Mouse (Mus musculus): ENCODE results near the gene Usp42. TPM values are rescaled to one million over a fixed set of nuclear protein-coding genes. Genes with fewer than 3 reads are reported as not detected.

Usp42 gene
- total and polyA plus RNA-seq, 2 experiments = 3.0 to 3.1 TPM

GRCm38 (mm10) chr5:143669393-143669792, 62.7 kb downstream of the Usp42 start:
- Histone ChIP-seq H3K36me3 (ENCODE audit: control insufficient read depth, insufficient read depth, low read length) (no peaks in the 10 kb centered on the region), H3K4me3 (ENCODE audit: insufficient read depth, low read depth, low read length) (no peak overlapping the region), H3K9ac (ENCODE audit: low read depth, low read length) (no peak overlapping the region), H3K27me3 (ENCODE audit: control insufficient read depth, insufficient read depth, low read length) (no peaks in the 10 kb centered on the region), H3K79me2 (ENCODE audit: control insufficient read depth, insufficient read depth, low read length) (peaks cover 6% of the 10 kb centered on the region; the same call in 1 of the 2 replicates), H3K4me1 (ENCODE audit: control insufficient read depth, insufficient read depth, low read length) (no peaks in the 10 kb centered on the region; the same call in 1 of the 2 replicates), H3K27ac (replicated peaks; ENCODE audit: insufficient read depth, low read depth, low read length) (no peak overlapping the region)
- no peak for DNase-seq (ENCODE audit: extremely low read depth, low read depth, low spot score)
- 47% methylated on average over 2 of the region's 2 CpGs for WGBS
- TF ChIP-seq CTCF (IDR thresholded peaks at IDR 0.05; ENCODE audit: low read depth, low read length) = peak; percentile 55
- TF ChIP-seq POLR2A (IDR thresholded peaks at IDR 0.05; ENCODE audit: extremely low read depth, insufficient read depth, low read length) = no peak

GRCm38 (mm10) chr5:143668884-143669283, 63.2 kb downstream of the Usp42 start:
- no peak overlapping the region for H3K27ac ChIP-seq (replicated peaks; ENCODE audit: insufficient read depth, low read depth, low read length)
- no peak for DNase-seq (ENCODE audit: extremely low read depth, low read depth, low spot score)
- no peak overlapping the region for H3K9ac ChIP-seq (ENCODE audit: low read depth, low read length)
- no peaks in the 10 kb centered on the region for H3K36me3 ChIP-seq (ENCODE audit: control insufficient read depth, insufficient read depth, low read length)
- H3K27me3 ChIP-seq (ENCODE audit: control insufficient read depth, insufficient read depth, low read length) = no peaks in the 10 kb centered on the region
- no peaks in the 10 kb centered on the region; the same call in 1 of the 2 replicates for H3K4me1 ChIP-seq (ENCODE audit: control insufficient read depth, insufficient read depth, low read length)
- H3K4me3 ChIP-seq (ENCODE audit: insufficient read depth, low read depth, low read length) = no peak overlapping the region
- H3K79me2 ChIP-seq (ENCODE audit: control insufficient read depth, insufficient read depth, low read length) = peaks cover 6% of the 10 kb centered on the region; the same call in 1 of the 2 replicates
- 83% methylated on average over 2 of the region's 2 CpGs for WGBS
- TF ChIP-seq CTCF (IDR thresholded peaks at IDR 0.05; ENCODE audit: low read depth, low read length) (no peak), POLR2A (IDR thresholded peaks at IDR 0.05; ENCODE audit: extremely low read depth, insufficient read depth, low read length) (no peak)

- TF ChIP-seq CTCF (IDR thresholded peaks at IDR 0.05; ENCODE audit: low read depth, low read length) (no peak), POLR2A (IDR thresholded peaks at IDR 0.05; ENCODE audit: extremely low read depth, insufficient read depth, low read length) (no peak)
- no peak overlapping the region for H3K4me3 ChIP-seq (ENCODE audit: insufficient read depth, low read depth, low read length)
- H3K4me1 ChIP-seq (ENCODE audit: control insufficient read depth, insufficient read depth, low read length) = peaks cover 4% of the 10 kb centered on the region
- H3K9ac ChIP-seq (ENCODE audit: low read depth, low read length) = no peak overlapping the region
- no peak overlapping the region for H3K27ac ChIP-seq (replicated peaks; ENCODE audit: insufficient read depth, low read depth, low read length)
- DNase-seq (ENCODE audit: extremely low read depth, low read depth, low spot score) = no peak
- H3K27me3 ChIP-seq (ENCODE audit: control insufficient read depth, insufficient read depth, low read length) = no peaks in the 10 kb centered on the region
- 75% methylated on average over 1 of the region's 1 CpGs for WGBS
- no peaks in the 10 kb centered on the region for H3K36me3 ChIP-seq (ENCODE audit: control insufficient read depth, insufficient read depth, low read length)
- peaks cover 2% of the 10 kb centered on the region; the same call in 1 of the 2 replicates for H3K79me2 ChIP-seq (ENCODE audit: control insufficient read depth, insufficient read depth, low read length)
Measured at GRCm38 (mm10) chr5:143666015-143666414, 66.1 kb downstream of the Usp42 start.

GRCm38 (mm10) chr5:143665561-143665960, 66.5 kb downstream of the Usp42 start:
- Histone ChIP-seq H3K79me2 (ENCODE audit: control insufficient read depth, insufficient read depth, low read length) (peaks cover 2% of the 10 kb centered on the region; the same call in 1 of the 2 replicates), H3K27me3 (ENCODE audit: control insufficient read depth, insufficient read depth, low read length) (no peaks in the 10 kb centered on the region), H3K4me3 (ENCODE audit: insufficient read depth, low read depth, low read length) (no peak overlapping the region), H3K4me1 (ENCODE audit: control insufficient read depth, insufficient read depth, low read length) (peaks cover 4% of the 10 kb centered on the region), H3K27ac (replicated peaks; ENCODE audit: insufficient read depth, low read depth, low read length) (no peak overlapping the region), H3K9ac (ENCODE audit: low read depth, low read length) (no peak overlapping the region), H3K36me3 (ENCODE audit: control insufficient read depth, insufficient read depth, low read length) (no peaks in the 10 kb centered on the region)
- TF ChIP-seq CTCF (IDR thresholded peaks at IDR 0.05; ENCODE audit: low read depth, low read length) = no peak
- no peak for TF ChIP-seq POLR2A (IDR thresholded peaks at IDR 0.05; ENCODE audit: extremely low read depth, insufficient read depth, low read length)
- whole genome bisulfite sequencing = 78% methylated on average over 2 of the region's 2 CpGs
- no peak for DNase-seq (ENCODE audit: extremely low read depth, low read depth, low spot score)

- TF ChIP-seq POLR2A (IDR thresholded peaks at IDR 0.05; ENCODE audit: extremely low read depth, insufficient read depth, low read length) (no peak), CTCF (IDR thresholded peaks at IDR 0.05; ENCODE audit: low read depth, low read length) (no peak)
- no peaks in the 10 kb centered on the region for H3K27me3 ChIP-seq (ENCODE audit: control insufficient read depth, insufficient read depth, low read length)
- no peak overlapping the region for H3K27ac ChIP-seq (replicated peaks; ENCODE audit: insufficient read depth, low read depth, low read length)
Measured at GRCm38 (mm10) chr5:143663074-143663687, 68.9 kb downstream of the Usp42 start.

More at GRCm38 (mm10) chr5:143663074-143663687, 68.9 kb downstream of the Usp42 start:
- 81% methylated on average over 7 of the region's 7 CpGs for WGBS
- peaks cover 2% of the 10 kb centered on the region; the same call in 1 of the 2 replicates for H3K79me2 ChIP-seq (ENCODE audit: control insufficient read depth, insufficient read depth, low read length)
- no peak overlapping the region for H3K4me3 ChIP-seq (ENCODE audit: insufficient read depth, low read depth, low read length)
- DNase-seq (ENCODE audit: extremely low read depth, low read depth, low spot score) = no peak
- peaks cover 4% of the 10 kb centered on the region; the same call in 1 of the 2 replicates for H3K4me1 ChIP-seq (ENCODE audit: control insufficient read depth, insufficient read depth, low read length)
- no peak overlapping the region for H3K9ac ChIP-seq (ENCODE audit: low read depth, low read length)
- H3K36me3 ChIP-seq (ENCODE audit: control insufficient read depth, insufficient read depth, low read length) = no peaks in the 10 kb centered on the region

Other genes with a start within 250 kb of the Usp42 start
- gene Rac1, start 204.2 kb downstream of the Usp42 start, total RNA-seq (2014; rRNA removed) = 38.6 and 69.0 TPM in 2 replicates
- 99.8 and 114 TPM in 2 replicates for gene Rac1, start 204.2 kb downstream of the Usp42 start, polyA plus RNA-seq (2012; rRNA removed)
- 4.4 and 5.5 TPM in 2 replicates for gene Cyth3, start 109.8 kb downstream of the Usp42 start, total RNA-seq (2014; rRNA removed)
- 2.1 and 2.9 TPM in 2 replicates for gene Cyth3, start 109.8 kb downstream of the Usp42 start, polyA plus RNA-seq (2012; rRNA removed)
- gene Eif2ak1, start 85.5 kb upstream of the Usp42 start, total RNA-seq (2014; rRNA removed) = 11.1 and 13.2 TPM in 2 replicates
- 13.1 and 14.0 TPM in 2 replicates for gene Eif2ak1, start 85.5 kb upstream of the Usp42 start, polyA plus RNA-seq (2012; rRNA removed)
- not detected in 2 replicates for gene Ankrd61, start 165.4 kb upstream of the Usp42 start, total RNA-seq (2014; rRNA removed)
- 0.06 TPM in 1 of 2 replicates, not detected in the other for gene Ankrd61, start 165.4 kb upstream of the Usp42 start, polyA plus RNA-seq (2012; rRNA removed)
- 10.3 and 12.2 TPM in 2 replicates for gene Aimp2, start 177.6 kb upstream of the Usp42 start, total RNA-seq (2014; rRNA removed)
- 20.0 and 25.3 TPM in 2 replicates for gene Aimp2, start 177.6 kb upstream of the Usp42 start, polyA plus RNA-seq (2012; rRNA removed)
- 2.1 and 2.5 TPM in 2 replicates for gene Pms2, start 177.7 kb upstream of the Usp42 start, total RNA-seq (2014; rRNA removed)
- gene Pms2, start 177.7 kb upstream of the Usp42 start, polyA plus RNA-seq (2012; rRNA removed) = 0.46 and 0.88 TPM in 2 replicates
- gene Gm42421, start 195.9 kb upstream of the Usp42 start, total RNA-seq (2014; rRNA removed) = not detected in 2 replicates
- not detected in 2 replicates for gene Gm42421, start 195.9 kb upstream of the Usp42 start, polyA plus RNA-seq (2012; rRNA removed)
- 0.13 TPM in 1 of 2 replicates, not detected in the other for gene Rsph10b, start 200.8 kb upstream of the Usp42 start, total RNA-seq (2014; rRNA removed)
- 0.14 TPM in 1 of 2 replicates, not detected in the other for gene Rsph10b, start 200.8 kb upstream of the Usp42 start, polyA plus RNA-seq (2012; rRNA removed)

Data from liver, adult 2 months (tissue).